28 mouse cellular contexts compared by ENCODE assay signal in genomic region chr17:31224591-31224990, GRCm38 (mm10). TPM values are rescaled to one million over a fixed set of nuclear protein-coding genes. Genes with fewer than 3 reads are reported as not detected.
DNase-seq lines count a peak whose midpoint lies in the region; ATAC-seq and TF ChIP-seq lines count a peak whose summit lies in the region.
"Had no signal": no experiment of that assay in that cellular context is flagged by ENCODE, and none has a peak within 500 bp of the region (broad histone marks: within the 10 kb centered on the region; RNA-seq: fewer than 3 reads in every experiment).

No protein-coding gene starts in this region.

- no peak overlapping the region for H3K4me3 ChIP-seq in liver, embryonic 15.5 days (replicated peaks)
- no peak overlapping the region for H3K4me3 ChIP-seq in liver, embryonic 12.5 days
- H3K4me3 ChIP-seq in MEL (ENCODE audit: control insufficient read depth in 1 of 2, insufficient read depth in 1 of 2, low read depth in 2 of 2, low read length in 2 of 2): no peak overlapping the region
- no peak overlapping the region for H3K4me3 ChIP-seq in heart, embryonic 11.5 days (ENCODE audit: low read depth, low read length)
- H3K4me3 ChIP-seq: embryonic facial prominence, embryonic 13.5 days; heart, embryonic 10.5 days; layer of hippocampus, adult 2 months; midbrain, embryonic 13.5 days had no signal

- no peak for DNase-seq in MEL (ENCODE audit: low read depth, low spot score)
- peak; percentile 60 to 65 for DNase-seq in natural killer cell, adult 2 months (ENCODE audit: low spot score in 2 of 2)
- DNase-seq in thymus, postnatal 4 days: peak; percentile 56
- DNase-seq in kidney, adult 11 months: no peak
- DNase-seq: adrenal gland, postnatal 14 days; cerebellum, adult 11 months; cerebellum, postnatal 14 days; gastrocnemius, postnatal 25 days; heart, postnatal 14 days; layer of hippocampus, postnatal 36 days; right cerebral cortex, postnatal 14 days had no signal

- H3K36me3 ChIP-seq in liver, embryonic 15.5 days (replicated peaks): 0 out of 2 replicates have a peak, but pooled peaks cover 5% of the 10 kb centered on the region
- peaks cover 58% of the 10 kb centered on the region for H3K36me3 ChIP-seq in liver, embryonic 12.5 days
- H3K36me3 ChIP-seq in MEL (ENCODE audit: control insufficient read depth in 1 of 2, insufficient read depth in 2 of 2, low read length in 2 of 2): peaks cover 8 to 40% of the 10 kb centered on the region in 2 experiments
- no peaks in the 10 kb centered on the region for H3K36me3 ChIP-seq in heart, embryonic 11.5 days (ENCODE audit: control insufficient read depth, insufficient read depth, low read length)
- H3K36me3 ChIP-seq: embryonic facial prominence, embryonic 13.5 days; heart, embryonic 10.5 days; midbrain, embryonic 13.5 days had no signal

- H3K79me2 ChIP-seq in MEL (ENCODE audit: control insufficient read depth, insufficient read depth, low read length, poor library complexity): no peaks in the 10 kb centered on the region

- no peak for TF ChIP-seq EP300 in MEL (IDR thresholded peaks at IDR 0.05; ENCODE audit: low read depth in 1 of 2, low read length in 2 of 2)

- 0 out of 2 replicates have a peak overlapping the region, but pooled peaks have one; percentile 29 for H3K27ac ChIP-seq in liver, embryonic 15.5 days (replicated peaks)
- no peak overlapping the region for H3K27ac ChIP-seq in liver, embryonic 12.5 days
- H3K27ac ChIP-seq in MEL (ENCODE audit: control insufficient read depth, low read depth, low read length): peak overlapping the region; percentile 92
- no peak overlapping the region for H3K27ac ChIP-seq in heart, embryonic 11.5 days (ENCODE audit: low read depth, low read length)
- H3K27ac ChIP-seq: embryonic facial prominence, embryonic 13.5 days; heart, embryonic 10.5 days; hindbrain, embryonic 14.5 days; layer of hippocampus, adult 2 months; midbrain, embryonic 13.5 days had no signal

- no peak for TF ChIP-seq POLR2A in MEL (IDR thresholded peaks at IDR 0.05; ENCODE audit: control insufficient read depth in 1 of 2, insufficient read depth in 1 of 2, low read depth in 1 of 2, low read length in 2 of 2, poor library complexity in 1 of 2)

- no peaks in the 10 kb centered on the region for H3K27me3 ChIP-seq in liver, embryonic 15.5 days
- no peaks in the 10 kb centered on the region for H3K27me3 ChIP-seq in liver, embryonic 12.5 days (replicated peaks)
- no peaks in the 10 kb centered on the region for H3K27me3 ChIP-seq in MEL (ENCODE audit: control insufficient read depth in 1 of 2, insufficient read depth in 2 of 2, low read length in 2 of 2)
- no peaks in the 10 kb centered on the region for H3K27me3 ChIP-seq in heart, embryonic 11.5 days (ENCODE audit: control insufficient read depth, insufficient read depth, low read length)
- H3K27me3 ChIP-seq: embryonic facial prominence, embryonic 13.5 days; midbrain, embryonic 13.5 days had no signal

- TF ChIP-seq CTCF in MEL (IDR thresholded peaks at IDR 0.05 in 2 of 3, conservative IDR thresholded peaks at IDR 0.05 in 1 of 3; ENCODE audit: control insufficient read depth in 1 of 3, insufficient read depth in 1 of 3, low read depth in 2 of 3, low read length in 3 of 3, poor library complexity in 1 of 3, severe bottlenecking in 1 of 3): no peak

- TF ChIP-seq RAD21 in MEL (IDR thresholded peaks at IDR 0.05; ENCODE audit: low read depth, low read length): no peak

- 55% methylated on average over 8 of the region's 8 CpGs for WGBS in liver, embryonic 15.5 days (ENCODE audit: insufficient replicate concordance)
- 72% methylated on average over 8 of the region's 8 CpGs for WGBS in liver, embryonic 12.5 days (ENCODE audit: insufficient replicate concordance)
- 72% methylated on average over 8 of the region's 8 CpGs for WGBS in heart, embryonic 11.5 days (ENCODE audit: insufficient replicate concordance)

- H3K4me2 ChIP-seq in liver, embryonic 15.5 days: no peak overlapping the region
- H3K4me2 ChIP-seq in liver, embryonic 12.5 days: no peak overlapping the region
- H3K4me2 ChIP-seq in heart, embryonic 11.5 days: no peak overlapping the region
- H3K4me2 ChIP-seq: embryonic facial prominence, embryonic 13.5 days; hindbrain, embryonic 14.5 days; lung, embryonic 14.5 days; midbrain, embryonic 13.5 days had no signal

- no peaks in the 10 kb centered on the region for H3K9me3 ChIP-seq in liver, embryonic 15.5 days (replicated peaks)
- no peaks in the 10 kb centered on the region for H3K9me3 ChIP-seq in liver, embryonic 12.5 days (replicated peaks)
- H3K9me3 ChIP-seq in MEL (replicated peaks; ENCODE audit: insufficient read depth, low read length): no peaks in the 10 kb centered on the region
- no peaks in the 10 kb centered on the region for H3K9me3 ChIP-seq in heart, embryonic 11.5 days (replicated peaks; ENCODE audit: control insufficient read depth, low read length)
- H3K9me3 ChIP-seq: embryonic facial prominence, embryonic 13.5 days; heart, embryonic 10.5 days; midbrain, embryonic 13.5 days had no signal

- no peak for ATAC-seq in liver, embryonic 15.5 days (ENCODE audit: insufficient read depth)
- no peak for ATAC-seq in liver, embryonic 12.5 days
- ATAC-seq in heart, embryonic 11.5 days (replicated peaks; ENCODE audit: insufficient number of reproducible peaks, low FRiP score, low TSS enrichment): no peak
- ATAC-seq: forebrain, embryonic 14.5 days; intestine, embryonic 16.5 days; midbrain, embryonic 13.5 days had no signal

- no peak overlapping the region for H3K9ac ChIP-seq in liver, embryonic 15.5 days
- H3K9ac ChIP-seq in liver, embryonic 12.5 days: no peak overlapping the region
- no peak overlapping the region; the same call in 1 of the 2 replicates for H3K9ac ChIP-seq in MEL (ENCODE audit: control insufficient read depth, low read depth, low read length, poor library complexity, severe bottlenecking)
- no peak overlapping the region for H3K9ac ChIP-seq in heart, embryonic 11.5 days (ENCODE audit: low read depth, low read length)
- H3K9ac ChIP-seq: embryonic facial prominence, embryonic 13.5 days; hindbrain, embryonic 14.5 days; lung, embryonic 14.5 days; midbrain, embryonic 13.5 days had no signal

- peaks cover 25% of the 10 kb centered on the region for H3K4me1 ChIP-seq in liver, embryonic 15.5 days (replicated peaks)
- H3K4me1 ChIP-seq in liver, embryonic 12.5 days: peaks cover 45% of the 10 kb centered on the region
- H3K4me1 ChIP-seq in MEL (ENCODE audit: control insufficient read depth in 1 of 2, insufficient read depth in 2 of 2, low read length in 2 of 2): peaks cover 18 to 38% of the 10 kb centered on the region in 2 experiments
- H3K4me1 ChIP-seq in heart, embryonic 11.5 days (ENCODE audit: control insufficient read depth, insufficient read depth, low read length): no peaks in the 10 kb centered on the region
- H3K4me1 ChIP-seq: heart, embryonic 10.5 days; midbrain, embryonic 13.5 days had no signal

TF ChIP-seq in MEL, 35 proteins besides CTCF, POLR2A, EP300 and RAD21 (continues in another document):
- no peak for TF ChIP-seq ZC3H11A (IDR thresholded peaks at IDR 0.05; ENCODE audit: low read depth, low read length)
- TF ChIP-seq USF2 (IDR thresholded peaks at IDR 0.05; ENCODE audit: borderline replicate concordance in 1 of 2, insufficient read depth in 1 of 2, low read depth in 1 of 2, low read length in 2 of 2): no peak
- TF ChIP-seq TBP (IDR thresholded peaks at IDR 0.05; ENCODE audit: low read depth, low read length): no peak
- no peak for TF ChIP-seq ZKSCAN1 (IDR thresholded peaks at IDR 0.05; ENCODE audit: low read depth, low read length)
- TF ChIP-seq ZNF384 (IDR thresholded peaks at IDR 0.05; ENCODE audit: low read depth, low read length): no peak
- TF ChIP-seq TCF12 (IDR thresholded peaks at IDR 0.05; ENCODE audit: low read depth, low read length): no peak
- no peak for TF ChIP-seq RCOR1 (IDR thresholded peaks at IDR 0.05; ENCODE audit: low read depth, low read length)
- no peak for TF ChIP-seq MYC (IDR thresholded peaks at IDR 0.05; ENCODE audit: low read depth, low read length)
- TF ChIP-seq HCFC1 (IDR thresholded peaks at IDR 0.05; ENCODE audit: low read depth, low read length): no peak
- TF ChIP-seq MYB (IDR thresholded peaks at IDR 0.05; ENCODE audit: low read depth, low read length): no peak
- TF ChIP-seq MAX (IDR thresholded peaks at IDR 0.05; ENCODE audit: low read length): no peak

RNA-seq across cellular contexts. Expression of gene Ubash3a, which starts 16.9 kb away (rescaled TPM):
- polyA plus RNA-seq in liver, embryonic 15.5 days (2015; fragmentation: Nextera tagmentation; extraction: Ambion mirVana): 10.2 and 10.6 TPM in 2 replicates
- 23.2 and 25.6 TPM in 2 replicates for polyA plus RNA-seq in liver, embryonic 12.5 days (2016; fragmentation: Nextera tagmentation; extraction: Ambion mirVana)
- 24.9 and 30.2 TPM in 2 replicates for total RNA-seq in MEL (2012; rRNA removed)
- 10 to 100 TPM; 27.6 to 57.4 TPM for polyA plus RNA-seq in MEL (2012; ENCODE audit: insufficient read depth in 1 of 2, insufficient read length in 2 of 2, low read depth in 1 of 2, low replicate concordance in 2 of 2, missing spikeins in 1 of 2)
- 2.4 and 2.9 TPM in 2 replicates for polyA plus RNA-seq in heart, embryonic 11.5 days (2014; fragmentation: Nextera tagmentation; extraction: Ambion mirVana)
- total RNA-seq: left cerebral cortex, postnatal 14 days had no signal
- polyA plus RNA-seq: C2C12; forebrain, embryonic 14.5 days; hindbrain, embryonic 14.5 days had no signal

RNA-seq across cellular contexts. Expression of gene Tmprss3, which starts 25.8 kb away (rescaled TPM):
- 0.29 and 0.46 TPM in 2 replicates for polyA plus RNA-seq in liver, embryonic 15.5 days (2015; fragmentation: Nextera tagmentation; extraction: Ambion mirVana)
- 0.24 and 0.33 TPM in 2 replicates for polyA plus RNA-seq in liver, embryonic 12.5 days (2016; fragmentation: Nextera tagmentation; extraction: Ambion mirVana)
- 0.08 and 0.13 TPM in 2 replicates for total RNA-seq in MEL (2012; rRNA removed)
- under 1 TPM in 1 of 2 experiments, not detected in 1; 0.11 TPM for polyA plus RNA-seq in MEL (2012; ENCODE audit: insufficient read depth in 1 of 2, insufficient read length in 2 of 2, low read depth in 1 of 2, low replicate concordance in 2 of 2, missing spikeins in 1 of 2)
- 0.07 TPM in 1 of 2 replicates, not detected in the other for polyA plus RNA-seq in heart, embryonic 11.5 days (2014; fragmentation: Nextera tagmentation; extraction: Ambion mirVana)
- total RNA-seq: adrenal gland, postnatal 14 days; gastrocnemius, postnatal 25 days; heart, postnatal 14 days; layer of hippocampus, adult 2 months; layer of hippocampus, postnatal 36 days had no signal
- polyA plus RNA-seq: C2C12; embryonic facial prominence, embryonic 13.5 days; forebrain, embryonic 14.5 days; heart, embryonic 10.5 days; kidney, embryonic 16.5 days; lung, embryonic 14.5 days; midbrain, embryonic 13.5 days; neural tube, embryonic 14.5 days had no signal

RNA-seq across cellular contexts. Expression of gene Rsph1, which starts 52.6 kb away (rescaled TPM):
- polyA plus RNA-seq in liver, embryonic 15.5 days (2015; fragmentation: Nextera tagmentation; extraction: Ambion mirVana): 0.13 and 0.25 TPM in 2 replicates
- 0.25 and 0.32 TPM in 2 replicates for polyA plus RNA-seq in liver, embryonic 12.5 days (2016; fragmentation: Nextera tagmentation; extraction: Ambion mirVana)
- total RNA-seq in MEL (2012; rRNA removed): 1.3 and 2.0 TPM in 2 replicates
- 1 to 10 TPM in 1 of 2 experiments, not detected in 1; 3.6 TPM for polyA plus RNA-seq in MEL (2012; ENCODE audit: insufficient read depth in 1 of 2, insufficient read length in 2 of 2, low read depth in 1 of 2, low replicate concordance in 2 of 2, missing spikeins in 1 of 2)
- polyA plus RNA-seq in heart, embryonic 11.5 days (2014; fragmentation: Nextera tagmentation; extraction: Ambion mirVana): 1.7 and 1.9 TPM in 2 replicates

RNA-seq across cellular contexts. Expression of gene Tff1, which starts 59.5 kb away (rescaled TPM):
- polyA plus RNA-seq in liver, embryonic 15.5 days (2015; fragmentation: Nextera tagmentation; extraction: Ambion mirVana): not detected in 2 replicates
- 0.46 TPM in 1 of 2 replicates, not detected in the other for polyA plus RNA-seq in liver, embryonic 12.5 days (2016; fragmentation: Nextera tagmentation; extraction: Ambion mirVana)
- total RNA-seq in MEL (2012; rRNA removed): not detected in 2 replicates
- polyA plus RNA-seq in MEL (2012; ENCODE audit: insufficient read depth in 1 of 2, insufficient read length in 2 of 2, low read depth in 1 of 2, low replicate concordance in 2 of 2, missing spikeins in 1 of 2): not detected
- 0.31 TPM in 1 of 2 replicates, not detected in the other for polyA plus RNA-seq in heart, embryonic 11.5 days (2014; fragmentation: Nextera tagmentation; extraction: Ambion mirVana)
- total RNA-seq: adrenal gland, postnatal 14 days; ES-E14; gastrocnemius, postnatal 25 days; heart, postnatal 14 days; layer of hippocampus, adult 2 months; layer of hippocampus, postnatal 36 days; left cerebral cortex, postnatal 14 days had no signal
- polyA plus RNA-seq: C2C12; embryonic facial prominence, embryonic 13.5 days; forebrain, embryonic 14.5 days; hindbrain, embryonic 14.5 days; kidney, embryonic 16.5 days; limb, embryonic 14.5 days; lung, embryonic 14.5 days; midbrain, embryonic 13.5 days; neural tube, embryonic 14.5 days had no signal

Comparison
In these comparisons a context has a peak if more than half of its experiments do, and no peak if none do; other contexts are left out.
1. H3K27ac ChIP-seq: peak in liver, embryonic 15.5 days (single experiment) and MEL (single experiment); none in liver, embryonic 12.5 days (single experiment) and heart, embryonic 11.5 days (single experiment).
2. DNase-seq: peak in natural killer cell, adult 2 months (2 of 2) and thymus, postnatal 4 days (single experiment); none in MEL (single experiment) and kidney, adult 11 months (single experiment).